Mouse (Mus musculus): Measurements from ENCODE around the gene Il15. TPM values are rescaled to one million over a fixed set of nuclear protein-coding genes. Genes with fewer than 3 reads are reported as not detected.

The Il15 gene
- polyA plus RNA-seq, 2 experiments, result 2.9 to 6.1 TPM

- Histone ChIP-seq H3K4me1 (ENCODE audit: control insufficient read depth, insufficient read depth, low read length) (peaks cover 7% of the 10 kb centered on the region), H3K27me3 (ENCODE audit: control insufficient read depth, insufficient read depth, low read length) (no peaks in the 10 kb centered on the region), H3K9ac (ENCODE audit: low read depth, low read length, severe bottlenecking) (no peak overlapping the region), H3K36me3 (ENCODE audit: control insufficient read depth, insufficient read depth, low read length) (no peaks in the 10 kb centered on the region), H3K27ac (replicated peaks; ENCODE audit: low read depth, low read length) (no peak overlapping the region), H3K4me3 (replicated peaks; ENCODE audit: low read length) (no peak overlapping the region), H3K9me3 (ENCODE audit: control insufficient read depth, low read length) (no peaks in the 10 kb centered on the region), H3K4me2 (replicated peaks; ENCODE audit: low read depth, low read length, severe bottlenecking) (no peak overlapping the region)
- no peak for DNase-seq (ENCODE audit: low spot score)
- WGBS, result 63% methylated on average over 1 of the region's 1 CpGs
- TF ChIP-seq POLR2A (IDR thresholded peaks at IDR 0.05; ENCODE audit: borderline replicate concordance, extremely low read depth, insufficient read depth, insufficient read length), result no peak
- ATAC-seq (ENCODE audit: low FRiP score, low read depth), result no peak
Measured at GRCm38 (mm10) chr8:82407060-82407459, 4.0 kb upstream of the Il15 start.

DNA sequence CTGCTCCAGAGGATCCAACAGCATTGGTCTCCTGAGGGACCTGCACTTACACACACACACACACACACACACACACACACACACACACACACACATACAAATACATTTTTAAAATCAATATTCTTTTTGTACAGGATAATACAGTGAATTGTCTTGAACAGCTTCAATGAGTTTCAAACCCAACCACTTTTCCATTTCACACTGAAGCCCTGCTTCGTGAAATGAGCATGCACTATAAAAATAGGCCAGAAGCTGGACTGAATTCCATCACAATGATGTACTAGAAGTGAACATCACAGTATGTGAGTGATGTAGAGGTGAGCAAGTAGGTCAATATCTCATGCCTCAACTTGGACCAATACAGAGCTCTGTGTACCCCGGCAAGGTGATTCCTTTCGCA lies 1.0 kb upstream of the Il15 start:
- no peak overlapping the region for H3K9ac ChIP-seq (ENCODE audit: low read depth, low read length, severe bottlenecking)
- WGBS, result 90% methylated on average over 3 of the region's 3 CpGs
- no peaks in the 10 kb centered on the region for H3K9me3 ChIP-seq (ENCODE audit: control insufficient read depth, low read length)
- no peaks in the 10 kb centered on the region for H3K36me3 ChIP-seq (ENCODE audit: control insufficient read depth, insufficient read depth, low read length)
- H3K27me3 ChIP-seq (ENCODE audit: control insufficient read depth, insufficient read depth, low read length), result no peaks in the 10 kb centered on the region
- ATAC-seq (ENCODE audit: low FRiP score, low read depth) (no peak), DNase-seq (ENCODE audit: low spot score) (no peak)
- H3K4me1 ChIP-seq (ENCODE audit: control insufficient read depth, insufficient read depth, low read length), result peaks cover 7% of the 10 kb centered on the region
- no peak overlapping the region for H3K4me3 ChIP-seq (replicated peaks; ENCODE audit: low read length)
- TF ChIP-seq POLR2A (IDR thresholded peaks at IDR 0.05; ENCODE audit: borderline replicate concordance, extremely low read depth, insufficient read depth, insufficient read length), result no peak
- H3K4me2 ChIP-seq (replicated peaks; ENCODE audit: low read depth, low read length, severe bottlenecking), result no peak overlapping the region
- H3K27ac ChIP-seq (replicated peaks; ENCODE audit: low read depth, low read length), result no peak overlapping the region

- Histone ChIP-seq H3K4me3 (replicated peaks; ENCODE audit: low read length) (peak overlapping the region; percentile 43), H3K9ac (ENCODE audit: low read depth, low read length, severe bottlenecking) (peak overlapping the region; percentile 56), H3K27ac (replicated peaks; ENCODE audit: low read depth, low read length) (no peak overlapping the region), H3K9me3 (ENCODE audit: control insufficient read depth, low read length) (no peaks in the 10 kb centered on the region), H3K4me2 (replicated peaks; ENCODE audit: low read depth, low read length, severe bottlenecking) (peak overlapping the region; percentile 70), H3K4me1 (ENCODE audit: control insufficient read depth, insufficient read depth, low read length) (peaks cover 7% of the 10 kb centered on the region), H3K27me3 (ENCODE audit: control insufficient read depth, insufficient read depth, low read length) (no peaks in the 10 kb centered on the region), H3K36me3 (ENCODE audit: control insufficient read depth, insufficient read depth, low read length) (no peaks in the 10 kb centered on the region)
- no peak for TF ChIP-seq POLR2A (IDR thresholded peaks at IDR 0.05; ENCODE audit: borderline replicate concordance, extremely low read depth, insufficient read depth, insufficient read length)
- DNase-seq (ENCODE audit: low spot score) (no peak), ATAC-seq (ENCODE audit: low FRiP score, low read depth) (peak; percentile 51; the same call in 1 of the 2 replicates)
- 4% methylated on average over 13 of the region's 13 CpGs for WGBS
Measured at GRCm38 (mm10) chr8:82402261-82402685, 749 bp downstream of the Il15 start.

DNA sequence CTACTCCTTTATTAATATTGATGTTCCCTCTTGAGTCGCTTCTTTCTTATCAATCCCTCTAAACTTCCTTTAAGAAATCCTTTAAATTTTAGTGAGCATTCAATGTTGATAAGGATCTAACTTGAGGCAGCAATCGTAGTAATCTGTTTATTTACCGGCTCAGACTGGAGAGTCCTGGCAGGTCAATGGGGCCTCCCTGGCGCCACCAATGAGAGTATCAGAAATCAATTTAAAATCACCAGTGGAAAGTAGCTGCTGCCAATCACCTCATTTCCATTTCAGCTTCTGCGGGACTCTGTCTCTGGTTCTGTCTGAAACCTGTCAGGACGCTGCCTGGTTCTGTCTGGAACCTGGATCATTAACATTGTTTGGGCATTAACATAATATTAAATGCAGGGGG lies 1.5 kb downstream of the Il15 start:
- H3K27me3 ChIP-seq (ENCODE audit: control insufficient read depth, insufficient read depth, low read length), result no peaks in the 10 kb centered on the region
- H3K4me3 ChIP-seq (replicated peaks; ENCODE audit: low read length), result peak overlapping the region; percentile 43
- no peak for DNase-seq (ENCODE audit: low spot score)
- WGBS, result 20% methylated on average over 6 of the region's 6 CpGs
- no peak overlapping the region for H3K9ac ChIP-seq (ENCODE audit: low read depth, low read length, severe bottlenecking)
- no peak overlapping the region for H3K27ac ChIP-seq (replicated peaks; ENCODE audit: low read depth, low read length)
- H3K9me3 ChIP-seq (ENCODE audit: control insufficient read depth, low read length), result no peaks in the 10 kb centered on the region
- no peak for TF ChIP-seq POLR2A (IDR thresholded peaks at IDR 0.05; ENCODE audit: borderline replicate concordance, extremely low read depth, insufficient read depth, insufficient read length)
- peak overlapping the region; percentile 70 for H3K4me2 ChIP-seq (replicated peaks; ENCODE audit: low read depth, low read length, severe bottlenecking)
- ATAC-seq (ENCODE audit: low FRiP score, low read depth), result no peak
- H3K4me1 ChIP-seq (ENCODE audit: control insufficient read depth, insufficient read depth, low read length), result peaks cover 7% of the 10 kb centered on the region
- no peaks in the 10 kb centered on the region for H3K36me3 ChIP-seq (ENCODE audit: control insufficient read depth, insufficient read depth, low read length)

GRCm38 (mm10) chr8:82401059-82401458 lies 2.0 kb downstream of the Il15 start:
- Histone ChIP-seq H3K9me3 (ENCODE audit: control insufficient read depth, low read length) (no peaks in the 10 kb centered on the region), H3K36me3 (ENCODE audit: control insufficient read depth, insufficient read depth, low read length) (no peaks in the 10 kb centered on the region), H3K4me3 (replicated peaks; ENCODE audit: low read length) (no peak overlapping the region), H3K27me3 (ENCODE audit: control insufficient read depth, insufficient read depth, low read length) (no peaks in the 10 kb centered on the region), H3K4me1 (ENCODE audit: control insufficient read depth, insufficient read depth, low read length) (peaks cover 7% of the 10 kb centered on the region), H3K9ac (ENCODE audit: low read depth, low read length, severe bottlenecking) (no peak overlapping the region), H3K27ac (replicated peaks; ENCODE audit: low read depth, low read length) (no peak overlapping the region), H3K4me2 (replicated peaks; ENCODE audit: low read depth, low read length, severe bottlenecking) (no peak overlapping the region; the same call in 1 of the 2 replicates)
- ATAC-seq (ENCODE audit: low FRiP score, low read depth) (no peak), DNase-seq (ENCODE audit: low spot score) (no peak)
- no peak for TF ChIP-seq POLR2A (IDR thresholded peaks at IDR 0.05; ENCODE audit: borderline replicate concordance, extremely low read depth, insufficient read depth, insufficient read length)
- WGBS, result 38% methylated on average over 2 of the region's 2 CpGs

DNA sequence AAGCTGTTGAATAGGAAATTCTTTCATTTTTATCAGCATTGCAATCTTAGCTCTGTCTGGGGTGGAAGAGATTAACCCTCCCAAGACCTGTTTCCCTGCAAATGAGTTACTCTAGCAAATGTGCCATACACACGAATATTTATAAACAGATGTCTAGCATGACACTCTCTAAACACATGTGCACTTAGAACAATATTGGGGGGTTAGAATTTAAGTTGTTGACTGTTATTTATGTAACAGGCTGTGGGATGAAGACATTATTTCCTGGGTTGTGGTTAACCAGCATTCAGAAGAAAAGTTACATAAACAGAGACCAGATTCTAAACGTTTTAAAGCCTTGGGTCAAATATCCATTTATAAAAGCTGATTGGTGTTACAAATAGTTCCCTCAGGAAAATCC lies 2.6 kb downstream of the Il15 start:
- Histone ChIP-seq H3K27me3 (ENCODE audit: control insufficient read depth, insufficient read depth, low read length) (no peaks in the 10 kb centered on the region), H3K9me3 (ENCODE audit: control insufficient read depth, low read length) (no peaks in the 10 kb centered on the region), H3K27ac (replicated peaks; ENCODE audit: low read depth, low read length) (no peak overlapping the region), H3K4me3 (replicated peaks; ENCODE audit: low read length) (no peak overlapping the region), H3K9ac (ENCODE audit: low read depth, low read length, severe bottlenecking) (no peak overlapping the region), H3K36me3 (ENCODE audit: control insufficient read depth, insufficient read depth, low read length) (no peaks in the 10 kb centered on the region), H3K4me2 (replicated peaks; ENCODE audit: low read depth, low read length, severe bottlenecking) (no peak overlapping the region), H3K4me1 (ENCODE audit: control insufficient read depth, insufficient read depth, low read length) (peaks cover 7% of the 10 kb centered on the region)
- no peak for ATAC-seq (ENCODE audit: low FRiP score, low read depth)
- no peak for DNase-seq (ENCODE audit: low spot score)
- 24% methylated on average over 2 of the region's 2 CpGs for WGBS
- no peak for TF ChIP-seq POLR2A (IDR thresholded peaks at IDR 0.05; ENCODE audit: borderline replicate concordance, extremely low read depth, insufficient read depth, insufficient read length)
